Mouse (Mus musculus) G1E (cell line): ENCODE data around the gene Ak5.

Experiments used
- CTCF ChIP-seq: IDR thresholded peaks from 2 replicates; pipeline ENCODE4 v1.5.1; 2012; ENCODE audit warnings: low read depth, low read length, inconsistent platforms, mixed read lengths
- GATA1 ChIP-seq: IDR thresholded peaks from 2 replicates; pipeline ENCODE4 v1.6.1; 2012; ENCODE audit warnings: borderline replicate concordance, low read length, inconsistent platforms, mixed read lengths
- GATA2 ChIP-seq: IDR thresholded peaks from 2 replicates; pipeline ENCODE4 v1.6.1; 2012; ENCODE audit warnings: low read depth, low read length, inconsistent platforms, borderline replicate concordance
- POLR2AphosphoS5 ChIP-seq: IDR thresholded peaks from 2 replicates; pipeline ENCODE4 v1.6.1; 2012; ENCODE audit warnings: low read depth, low read length, inconsistent platforms; ENCODE audit not compliant: insufficient replicate concordance
- TAL1 ChIP-seq: conservative IDR thresholded peaks from 2 replicates; pipeline ENCODE4 v1.6.1; 2012; ENCODE audit warnings: low read depth, low read length, inconsistent platforms, mixed read lengths

GRCm38 (mm10) chr3:152509268-152509667 is 158.9 kb downstream of the Ak5 start:
- TF ChIP-seq CTCF: no peak
- TF ChIP-seq POLR2AphosphoS5: no peak
- no peak for TF ChIP-seq GATA2
- TF ChIP-seq GATA1: no peak
- no peak for TF ChIP-seq TAL1
